Mouse (Mus musculus) induced T-regulatory cell, adult 2 months (primary cell): ENCODE results near the gene Mgat4c.
A peak's percentile ranks its signal among the peaks of the same experiment; 100 is the strongest.
"Not testable (repeated sequence)": the region's sequence is repeated elsewhere in the genome, so short reads cannot be mapped to it uniquely, and the experiment has no call there.

Experiments
- DNase-seq: peaks from one replicate; pipeline ENCODE4 v3.0.0-alpha.2; 2012; ENCODE audit warnings: low read depth

Mgat4c gene

DNA sequence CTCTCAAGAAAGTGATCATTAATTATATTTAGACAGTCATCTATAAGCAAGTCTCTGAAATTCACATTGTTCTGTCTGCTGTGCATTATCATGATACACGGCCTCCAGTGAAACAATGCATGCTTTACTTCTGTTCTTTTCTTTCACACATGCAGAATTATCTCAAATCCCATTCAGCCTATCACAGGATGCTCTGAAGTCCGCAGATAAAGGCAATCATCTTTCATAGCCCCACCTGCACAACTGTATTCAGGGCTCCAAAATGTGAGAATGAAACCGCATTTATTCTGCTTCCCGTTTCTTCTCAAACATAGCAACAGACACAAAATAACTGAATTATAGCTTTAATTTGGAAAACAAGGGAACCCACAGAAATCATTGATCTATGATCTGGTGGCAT lies 446.1 kb downstream of the Mgat4c start:
- DNase-seq = no peak

- DNase-seq = no peak
Measured at GRCm38 (mm10) chr10:102154865-102155264, 473.6 kb downstream of the Mgat4c start.

GRCm38 (mm10) chr10:102155853-102156252 lies 474.6 kb downstream of the Mgat4c start:
- DNase-seq = no peak

DNA sequence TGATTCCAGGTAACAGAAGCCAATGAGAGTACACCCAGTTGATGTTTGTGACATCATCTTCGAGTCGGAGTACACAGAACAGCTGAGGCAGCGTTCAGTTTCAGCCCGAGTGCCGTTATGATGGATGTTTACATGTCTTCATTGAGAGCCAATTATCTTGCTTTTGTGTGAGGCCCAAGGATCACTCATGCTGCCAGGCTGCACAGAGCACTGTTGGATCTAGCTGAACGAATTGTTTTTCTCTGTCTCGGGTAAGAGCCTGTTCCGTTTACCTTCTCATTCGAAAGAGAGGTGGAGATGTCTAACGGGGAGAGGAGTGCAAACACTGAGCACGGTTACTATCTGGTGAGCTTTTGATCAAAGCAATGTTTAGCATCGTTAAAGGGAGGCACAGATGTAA lies 477.5 kb downstream of the Mgat4c start:
- DNase-seq = no peak

- no peak for DNase-seq
Measured at GRCm38 (mm10) chr10:102184726-102185125, 503.4 kb downstream of the Mgat4c start.

GRCm38 (mm10) chr10:102191646-102192045 lies 510.4 kb downstream of the Mgat4c start:
- DNase-seq = no peak

- no peak for DNase-seq
Measured at GRCm38 (mm10) chr10:102196850-102197249, 515.6 kb downstream of the Mgat4c start.

DNA sequence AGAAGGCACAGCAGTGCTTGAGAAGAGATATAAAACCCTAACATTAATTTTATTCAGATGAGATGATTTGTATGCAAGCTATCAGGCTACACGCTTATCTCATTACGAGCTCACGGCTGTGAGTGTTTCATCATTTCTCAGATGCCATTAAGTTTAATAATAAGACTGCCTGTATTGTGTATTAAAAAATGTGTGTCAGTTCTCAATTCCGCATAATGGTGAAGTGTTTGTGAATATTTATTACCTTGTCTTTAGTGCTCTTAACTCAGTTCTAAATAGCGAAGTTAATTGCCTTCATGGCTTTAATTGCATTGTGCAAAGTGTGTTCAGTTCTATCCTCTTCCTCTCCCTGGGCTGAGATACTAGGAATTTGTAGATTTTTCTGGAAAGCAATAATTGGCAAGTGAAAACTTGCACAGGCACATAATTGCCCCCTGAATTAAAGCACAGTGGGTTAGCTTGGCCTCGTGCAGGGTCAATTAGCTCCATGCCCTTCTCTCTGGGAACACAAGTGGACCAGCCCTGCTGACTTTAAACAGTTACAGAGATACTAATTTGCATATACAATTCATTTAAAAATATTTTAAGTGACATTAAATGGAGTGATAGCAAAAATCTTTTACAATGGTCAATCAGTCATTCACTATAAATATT lies 557.4 kb downstream of the Mgat4c start:
- no peak for DNase-seq

DNA sequence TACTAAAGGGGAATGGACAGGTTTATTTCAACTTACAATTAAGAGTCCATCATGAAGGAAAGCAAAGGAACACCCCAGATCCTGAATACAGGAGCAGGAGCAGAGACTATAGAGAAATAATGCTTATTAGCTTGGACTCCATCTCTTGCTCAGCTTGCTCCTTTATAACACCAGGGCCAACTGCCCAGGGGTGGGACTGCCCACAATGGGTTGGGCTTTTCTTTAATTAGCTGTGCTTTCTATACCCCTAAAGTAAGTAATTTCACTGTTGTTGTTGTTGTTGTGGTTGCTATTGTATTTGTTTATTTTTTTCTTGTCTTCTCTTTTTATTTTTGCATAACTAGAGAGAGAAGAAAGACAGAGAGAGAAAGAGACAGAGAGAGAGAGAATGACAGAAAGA lies 562.6 kb downstream of the Mgat4c start:
- DNase-seq = no peak

DNA sequence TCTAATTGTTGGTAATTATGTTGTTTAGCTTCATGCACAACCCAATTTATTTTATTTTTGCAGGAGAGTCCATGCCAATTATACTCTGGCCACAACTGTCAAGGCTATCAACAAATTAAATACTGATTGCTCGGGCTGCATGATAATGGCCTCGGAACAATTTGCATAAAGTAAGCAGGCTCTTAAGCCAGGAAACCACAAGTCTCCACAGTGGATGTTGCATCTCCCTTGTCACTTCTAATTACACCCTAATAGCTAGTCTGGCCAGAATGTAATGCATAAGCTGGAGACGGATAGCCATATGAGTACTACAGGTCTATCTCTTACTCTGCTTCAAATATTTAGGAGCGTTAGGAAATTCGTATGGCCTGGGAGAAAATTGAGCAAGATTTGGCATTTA lies 563.3 kb downstream of the Mgat4c start:
- no peak for DNase-seq

DNA sequence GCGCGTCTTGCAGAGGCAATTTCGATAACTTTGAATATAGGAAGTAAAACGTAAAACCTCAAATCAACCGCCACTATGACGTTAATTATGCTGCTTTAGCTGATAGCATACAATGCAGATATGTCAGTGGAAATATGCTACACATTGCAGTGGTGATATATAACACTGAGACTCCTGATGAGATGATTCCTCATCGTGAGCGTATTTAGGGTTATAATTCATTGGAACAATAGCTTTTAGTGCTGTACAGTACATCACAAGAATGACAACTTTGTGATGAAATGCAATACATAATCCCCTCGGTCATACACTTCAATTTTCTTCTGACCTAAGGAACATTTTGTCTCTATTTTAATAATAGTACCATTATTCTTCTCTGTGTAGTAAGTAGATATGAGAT lies 564.0 kb downstream of the Mgat4c start:
- no peak for DNase-seq

GRCm38 (mm10) chr10:102308892-102309479 lies 627.7 kb downstream of the Mgat4c start:
- DNase-seq = no peak

- DNase-seq = no peak
Measured at GRCm38 (mm10) chr10:102365685-102366381, 684.5 kb downstream of the Mgat4c start.

- no peak for DNase-seq
Measured at GRCm38 (mm10) chr10:102370576-102370975, 689.3 kb downstream of the Mgat4c start.

DNA sequence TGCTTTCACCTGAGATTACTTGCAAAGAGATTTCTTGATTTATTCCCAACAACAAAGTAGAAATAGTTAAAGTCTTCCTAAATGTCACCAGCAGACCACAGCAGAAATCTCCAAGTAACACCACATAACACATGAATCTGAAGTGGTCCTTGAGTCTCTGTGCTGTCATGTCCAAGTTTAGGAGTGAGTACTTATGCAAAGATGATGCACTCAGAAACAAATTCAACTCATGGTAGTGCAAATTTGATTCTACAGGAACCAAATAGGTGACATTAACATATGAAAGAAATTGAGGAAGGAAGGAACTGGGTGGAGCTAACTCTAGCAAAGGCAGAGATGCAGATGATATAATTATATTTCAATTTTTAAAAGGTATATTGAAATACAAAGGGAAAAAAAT lies 690.8 kb downstream of the Mgat4c start:
- DNase-seq = no peak

DNA sequence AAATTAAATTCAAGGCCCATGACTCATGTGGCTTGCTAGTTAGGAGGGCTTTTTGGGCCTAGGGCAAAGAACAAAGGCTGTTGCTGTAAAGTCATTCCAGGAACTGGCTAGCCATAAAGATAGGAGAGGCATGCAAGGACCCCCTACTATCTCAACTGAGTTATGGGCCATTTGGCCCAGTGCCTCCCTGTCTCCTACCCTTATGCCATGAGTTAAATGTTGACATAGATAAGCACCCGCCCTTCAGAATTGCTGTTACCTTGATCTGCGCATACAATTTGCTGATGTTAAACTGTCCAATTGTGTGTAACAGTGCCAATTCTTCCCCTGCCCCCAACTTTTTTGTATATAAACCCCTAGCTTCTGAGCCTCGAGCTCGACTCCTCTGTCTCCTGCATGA lies 692.8 kb downstream of the Mgat4c start:
- no peak for DNase-seq

DNA sequence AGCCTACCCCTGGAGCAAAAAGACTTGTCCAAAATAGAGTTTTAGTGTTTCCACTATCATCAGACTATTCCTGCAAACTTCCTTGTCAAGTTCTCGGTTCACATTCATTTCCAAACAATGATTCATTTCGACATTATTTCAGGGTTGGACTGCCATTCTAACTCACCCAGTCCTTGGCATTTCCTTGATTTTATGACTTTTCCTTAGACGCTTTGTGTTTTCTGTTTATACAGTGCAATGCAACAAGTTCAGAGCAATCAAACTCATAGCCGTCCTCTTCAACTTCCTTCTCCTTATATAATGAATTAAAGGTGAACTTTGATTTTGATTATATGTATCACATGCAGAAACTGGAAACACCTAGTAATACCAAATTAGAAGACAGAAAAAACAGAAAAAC lies 696.1 kb downstream of the Mgat4c start:
- DNase-seq = no peak

DNA sequence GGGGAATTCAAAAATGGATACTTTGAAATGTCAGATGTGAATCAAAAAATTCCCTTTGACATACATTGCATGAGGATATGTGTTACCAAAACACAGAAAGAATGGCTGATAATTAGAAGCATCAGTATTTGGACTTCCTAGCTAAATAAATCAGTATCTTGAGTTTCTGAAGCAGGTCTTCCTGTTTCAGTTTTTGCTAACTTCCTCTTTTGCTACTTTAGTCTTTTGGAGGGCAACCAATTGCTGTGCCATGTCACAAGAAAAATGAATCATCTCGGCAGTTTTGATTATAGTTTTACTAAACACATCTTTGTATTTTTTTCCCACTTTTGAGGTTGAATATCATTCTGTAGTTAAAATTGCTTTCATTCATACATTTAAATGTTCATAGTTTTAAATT lies 707.9 kb downstream of the Mgat4c start:
- DNase-seq = no peak

DNA sequence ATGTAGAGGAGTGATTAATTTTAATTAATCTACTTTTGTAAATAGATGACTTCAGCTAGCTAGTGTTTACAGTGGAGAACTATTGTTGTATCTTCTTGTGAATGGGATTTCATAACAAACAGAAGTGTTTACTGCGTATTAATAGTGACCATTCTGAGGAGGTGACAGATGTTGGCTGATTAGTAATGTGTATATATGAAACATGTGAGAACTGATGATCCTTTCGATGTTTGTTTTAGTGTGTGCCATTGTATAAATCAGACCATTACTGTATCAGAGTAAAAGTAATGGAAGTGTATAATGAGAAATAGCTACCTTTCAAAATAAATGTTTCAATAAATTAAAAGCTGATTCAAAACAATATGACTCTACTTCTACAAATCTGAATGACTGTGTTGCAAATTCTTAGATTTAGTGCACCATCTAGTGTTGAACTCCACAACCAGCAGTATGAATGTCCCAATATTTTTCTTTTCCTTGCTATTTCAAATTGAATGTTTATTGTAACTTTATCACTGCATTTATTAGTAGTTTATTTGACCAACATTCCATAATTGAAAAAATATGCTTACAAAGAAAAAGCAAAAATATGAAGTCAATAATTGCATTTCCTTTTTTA lies 736.5 kb downstream of the Mgat4c start:
- DNase-seq = no peak

GRCm38 (mm10) chr10:102435048-102435447 lies 753.8 kb downstream of the Mgat4c start:
- peak; percentile 12 for DNase-seq

GRCm38 (mm10) chr10:102435467-102435866 lies 754.2 kb downstream of the Mgat4c start:
- not testable (repeated sequence) for DNase-seq
